Mouse (Mus musculus) layer of hippocampus, adult 8-10 months (tissue): Measurements from ENCODE around the gene Sept11. TPM values are rescaled to one million over a fixed set of nuclear protein-coding genes. Genes with fewer than 3 reads are reported as not detected.

Source experiments
- total RNA-seq, 4 experiments: library from RNA; stranded (reverse); gene quantifications; 2 replicates each; pipeline ENCODE4 v1.2.4; 2022

The Sept11 gene
- total RNA-seq, 4 experiments from 2014 or later = 105 to 119 (median 113) TPM

Other genes starting within 250 kb of the Sept11 start
- 1 to 10 TPM; 3.0 to 4.3 (median 3.7) TPM for gene Sowahb, start 48.4 kb upstream of the Sept11 start, total RNA-seq
- 100 to 1,000 TPM; 245 to 256 (median 250) TPM for gene Ccni, start 113.1 kb downstream of the Sept11 start, total RNA-seq
- gene 2010109A12Rik, start 113.1 kb downstream of the Sept11 start, total RNA-seq = 1 to 10 TPM; 1.1 to 1.3 (median 1.1) TPM
- gene Ccng2, start 173.8 kb downstream of the Sept11 start, total RNA-seq = 10 to 100 TPM; 38.9 to 50.8 (median 45.3) TPM